Mouse (Mus musculus) CH12.LX (cell line): ENCODE results near the gene Mtap. TPM values are rescaled to one million over a fixed set of nuclear protein-coding genes. Genes with fewer than 3 reads are reported as not detected.

ENCODE experiments used
- DNase-seq: peaks from one replicate; pipeline ENCODE4 v3.0.0-alpha.2; 2013; ENCODE audit errors: extremely low read depth
- H3K27ac ChIP-seq: 2 replicates; pipeline ENCODE4 v1.5.1; 2012; ENCODE audit warnings: low read depth, mild to moderate bottlenecking, control low read depth, moderate library complexity; ENCODE audit not compliant: insufficient read depth
- H3K27me3 ChIP-seq: replicated peaks from 2 replicates; pipeline ENCODE3; 2012; ENCODE audit warnings: inconsistent platforms
- H3K36me3 ChIP-seq, 2 experiments: replicated peaks in 1 of 2; 2 replicates each; pipeline versions ENCODE3 to v1.6.1; 2012; ENCODE audit warnings: inconsistent platforms in 1 of 2, low read length in 1 of 2, mild to moderate bottlenecking in 1 of 2, mixed read lengths in 1 of 2, moderate library complexity in 1 of 2; ENCODE audit not compliant: control insufficient read depth in 1 of 2, insufficient read depth in 1 of 2
- H3K4me1 ChIP-seq, 2 experiments: 2 replicates each; pipeline ENCODE4 v1.6.1; 2012; ENCODE audit warnings: inconsistent platforms in 1 of 2, moderate library complexity in 1 of 2; ENCODE audit not compliant: insufficient read depth in 2 of 2, control insufficient read depth in 1 of 2
- H3K4me2 ChIP-seq: 2 replicates; pipeline ENCODE4 v1.6.1; 2012; ENCODE audit warnings: low read depth, mild to moderate bottlenecking, control low read depth; ENCODE audit not compliant: poor library complexity, insufficient read depth, severe bottlenecking
- H3K4me3 ChIP-seq, 3 experiments: fragments of 150-350 bp in 1 of 3; sonication (generic) in 1 of 3; replicated peaks in 1 of 3; 2 replicates each; pipeline versions ENCODE3 to v1.5.1; 2011 to 2012; ENCODE audit warnings: low read depth in 2 of 3, low read length in 2 of 3, mild to moderate bottlenecking in 2 of 3, moderate library complexity in 2 of 3, control low read depth in 1 of 3, improper control_type of control experiment in 1 of 3, inconsistent platforms in 1 of 3, mixed read lengths in 1 of 3; ENCODE audit not compliant: poor library complexity in 1 of 3
- H3K79me2 ChIP-seq: replicated peaks from 2 replicates; pipeline ENCODE4 v1.6.1; 2012; ENCODE audit warnings: mild to moderate bottlenecking, moderate library complexity; ENCODE audit not compliant: control insufficient read depth, poor library complexity, insufficient read depth, severe bottlenecking; ENCODE audit errors: extremely low read depth
- H3K9ac ChIP-seq: 2 replicates; pipeline ENCODE4 v1.6.1; 2012; ENCODE audit warnings: low read depth, mild to moderate bottlenecking, control low read depth, moderate library complexity; ENCODE audit not compliant: insufficient read depth
- H3K9me3 ChIP-seq: replicated peaks from 2 replicates; pipeline ENCODE3; 2012; ENCODE audit warnings: low read length, inconsistent platforms, mixed read lengths
- E2F4 ChIP-seq: IDR thresholded peaks from 2 replicates; pipeline ENCODE4 v1.6.1; 2011; ENCODE audit warnings: low read depth, low read length, improper control_type of control experiment; ENCODE audit not compliant: insufficient replicate concordance
- EP300 ChIP-seq: IDR thresholded peaks from 2 replicates; pipeline ENCODE4 v1.6.1; 2011; ENCODE audit warnings: low read length, improper control_type of control experiment
- ETS1 ChIP-seq: conservative IDR thresholded peaks from 2 replicates; pipeline ENCODE4 v1.6.1; 2012; ENCODE audit warnings: low read depth, mild to moderate bottlenecking, inconsistent platforms, low read length, improper control_type of control experiment, moderate library complexity
- GABPA ChIP-seq: IDR thresholded peaks from 2 replicates; pipeline ENCODE4 v1.6.1; 2012; ENCODE audit warnings: low read depth, low read length, improper control_type of control experiment, inconsistent platforms; ENCODE audit not compliant: insufficient replicate concordance
- HCFC1 ChIP-seq: IDR thresholded peaks from 2 replicates; pipeline ENCODE4 v1.6.1; 2012; ENCODE audit warnings: low read depth, mild to moderate bottlenecking, inconsistent platforms, low read length, improper control_type of control experiment
- JUN ChIP-seq: IDR thresholded peaks from 2 replicates; pipeline ENCODE4 v1.6.1; 2011; ENCODE audit warnings: low read depth, mild to moderate bottlenecking, low read length, improper control_type of control experiment, moderate library complexity; ENCODE audit not compliant: insufficient read depth
- JUND ChIP-seq: conservative IDR thresholded peaks from 2 replicates; pipeline ENCODE4 v1.6.1; 2011; ENCODE audit warnings: low read depth, low read length, improper control_type of control experiment
- KAT2A ChIP-seq: IDR thresholded peaks from 2 replicates; pipeline ENCODE4 v1.6.1; 2012; ENCODE audit warnings: low read length, improper control_type of control experiment, inconsistent platforms; ENCODE audit not compliant: insufficient replicate concordance
- MAZ ChIP-seq: IDR thresholded peaks from 2 replicates; pipeline ENCODE4 v1.6.1; 2012; ENCODE audit warnings: low read depth, mild to moderate bottlenecking, inconsistent platforms, low read length, improper control_type of control experiment, moderate library complexity
- MYC ChIP-seq: IDR thresholded peaks from 2 replicates; pipeline ENCODE4 v1.6.1; 2011; ENCODE audit warnings: low read depth, mild to moderate bottlenecking, improper control_type of control experiment, low read length
- NRF1 ChIP-seq: IDR thresholded peaks from 2 replicates; pipeline ENCODE4 v1.6.1; 2014; ENCODE audit warnings: low read depth, mild to moderate bottlenecking, inconsistent platforms, low read length, improper control_type of control experiment, moderate library complexity
- POLR2AphosphoS2 ChIP-seq: IDR thresholded peaks from 2 replicates; pipeline ENCODE4 v1.6.1; 2011; ENCODE audit warnings: low read depth, low read length, improper control_type of control experiment
- RCOR1 ChIP-seq: conservative IDR thresholded peaks from 2 replicates; pipeline ENCODE4 v1.6.1; 2012; ENCODE audit warnings: low read depth, mild to moderate bottlenecking, inconsistent platforms, low read length, improper control_type of control experiment
- TBP ChIP-seq: conservative IDR thresholded peaks from 2 replicates; pipeline ENCODE4 v1.6.1; 2011; ENCODE audit warnings: low read depth, low read length, improper control_type of control experiment
- UBTF ChIP-seq: IDR thresholded peaks from 2 replicates; pipeline ENCODE4 v1.6.1; 2012; ENCODE audit warnings: low read depth, mild to moderate bottlenecking, inconsistent platforms, low read length, improper control_type of control experiment, moderate library complexity
- USF2 ChIP-seq: conservative IDR thresholded peaks from 2 replicates; pipeline ENCODE4 v1.6.1; 2011; ENCODE audit warnings: low read depth, low read length, improper control_type of control experiment
- ZC3H11A ChIP-seq: IDR thresholded peaks from 2 replicates; pipeline ENCODE4 v1.6.1; 2012; ENCODE audit warnings: low read depth, mild to moderate bottlenecking, inconsistent platforms, low read length, improper control_type of control experiment
- ZMIZ1 ChIP-seq: IDR thresholded peaks from 2 replicates; pipeline ENCODE4 v1.6.1; 2012; ENCODE audit warnings: low read depth, mild to moderate bottlenecking, inconsistent platforms, low read length, improper control_type of control experiment
- ZNF384 ChIP-seq: IDR thresholded peaks from 2 replicates; pipeline ENCODE4 v1.6.1; 2012; ENCODE audit warnings: low read depth, low read length, improper control_type of control experiment, inconsistent platforms
- dilution Hi-C: fragments of 300-500 bp; cut with MboI; formaldehyde crosslinking; loops from 2 replicates; pipeline ENCODE4 v1.14.3; 2020; ENCODE audit warnings: low sequenced_read_pairs; ENCODE audit not compliant: extremely low pct_unique_long_range_greater_than_20kb, extremely low pct_ligation_motif_present
- in situ Hi-C: fragments of 300-500 bp; cut with MboI; formaldehyde crosslinking; loops from 3 replicates; pipeline ENCODE4 v1.14.3; 2019; ENCODE audit warnings: low sequenced_read_pairs, low pct_ligation_motif_present, low pct_unique_long_range_greater_than_20kb, mixed read lengths
- polyA plus RNA-seq: library from polyadenylated mRNA; unstranded; fragments of >175 nt; gene quantifications from 2 replicates; pipeline ENCODE4 v1.2.1, GENCODE M21; 2012; ENCODE audit warnings: low read depth; ENCODE audit not compliant: insufficient read length
- total RNA-seq, 2 experiments: library from RNA; depleted of rRNA; stranded (reverse); fragments of 300-350 nt in 1 of 2; fragments of >200 nt in 1 of 2; gene quantifications; 2 replicates each; pipeline ENCODE4 v1.2.3; 2012 to 2014

The Mtap gene
- total RNA-seq (2012; rRNA removed) (not detected in 2 replicates), total RNA-seq (2014; rRNA removed) (not detected in 2 replicates), polyA plus RNA-seq (not detected in 2 replicates)

- no peak for DNase-seq
- Histone ChIP-seq H3K79me2 (no peaks in the 10 kb centered on the region), H3K27me3 (no peaks in the 10 kb centered on the region), H3K36me3 (no peaks in the 10 kb centered on the region), H3K4me3 (no peak within 1 kb of the TSS), H3K4me2 (no peak within 1 kb of the TSS), H3K9me3 (no peaks in the 10 kb centered on the region), H3K4me1 (no peaks in the 10 kb centered on the region), H3K27ac (no peak within 1 kb of the TSS), H3K9ac (no peak within 1 kb of the TSS)
- TF ChIP-seq KAT2A (no peak), EP300 (no peak), GABPA (no peak), UBTF (no peak), ZMIZ1 (no peak), E2F4 (no peak), JUND (no peak), ETS1 (no peak), MYC (no peak), JUN (no peak), NRF1 (no peak), TBP (no peak), POLR2AphosphoS2 (no peak), HCFC1 (no peak), MAZ (no peak), ZNF384 (no peak), ZC3H11A (no peak), USF2 (no peak), RCOR1 (no peak)
- in situ Hi-C loops (no loop called here), dilution Hi-C loops (no loop called here)
Observed at GRCm38 (mm10) chr4:89136906-89137541, at the start of gene Mtap. Gene Mtap, plus strand, starts transcription at chr4:89137122.

DNA sequence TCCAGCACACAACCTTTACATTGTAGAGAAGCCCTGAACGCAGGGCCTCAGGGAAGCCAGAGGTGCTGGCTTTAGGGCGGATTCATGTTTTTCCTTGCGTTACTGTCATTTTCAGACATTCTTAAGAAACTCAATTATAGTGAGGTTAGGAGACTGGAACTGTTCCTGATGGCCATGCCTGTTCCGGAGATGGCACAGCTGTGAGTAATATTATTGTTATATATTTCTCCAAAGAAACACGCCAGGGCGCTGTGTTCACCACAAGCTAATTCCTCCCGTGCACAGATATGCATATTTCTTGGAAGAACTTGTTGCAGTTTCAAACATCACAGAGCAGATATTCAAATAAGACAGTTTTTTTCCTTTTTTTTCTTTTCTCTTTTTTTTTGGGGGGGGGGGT is 47.8 kb upstream of the Mtap start:
- Histone ChIP-seq H3K4me1 (no peaks in the 10 kb centered on the region), H3K4me3 (no peak overlapping the region), H3K27ac (no peak overlapping the region), H3K36me3 (no peaks in the 10 kb centered on the region), H3K9ac (no peak overlapping the region), H3K9me3 (no peaks in the 10 kb centered on the region), H3K4me2 (no peak overlapping the region), H3K79me2 (no peaks in the 10 kb centered on the region), H3K27me3 (no peaks in the 10 kb centered on the region)
- dilution Hi-C loops: no loop called here
- in situ Hi-C loops: no loop called here
- TF ChIP-seq GABPA (no peak), MAZ (no peak)
- DNase-seq: no peak
